Mouse (Mus musculus) lung, postnatal 0 days (tissue): Measurements from ENCODE around the gene Rasd1.

ENCODE experiments used
- CTCF ChIP-seq: IDR thresholded peaks from 2 replicates; pipeline ENCODE4 v1.5.1; 2016; ENCODE audit warnings: antibody characterized with exemption, mild to moderate bottlenecking
- EP300 ChIP-seq: IDR thresholded peaks from 2 replicates; pipeline ENCODE4 v1.6.1; 2016; ENCODE audit warnings: antibody characterized with exemption, mild to moderate bottlenecking, control low read depth

DNA sequence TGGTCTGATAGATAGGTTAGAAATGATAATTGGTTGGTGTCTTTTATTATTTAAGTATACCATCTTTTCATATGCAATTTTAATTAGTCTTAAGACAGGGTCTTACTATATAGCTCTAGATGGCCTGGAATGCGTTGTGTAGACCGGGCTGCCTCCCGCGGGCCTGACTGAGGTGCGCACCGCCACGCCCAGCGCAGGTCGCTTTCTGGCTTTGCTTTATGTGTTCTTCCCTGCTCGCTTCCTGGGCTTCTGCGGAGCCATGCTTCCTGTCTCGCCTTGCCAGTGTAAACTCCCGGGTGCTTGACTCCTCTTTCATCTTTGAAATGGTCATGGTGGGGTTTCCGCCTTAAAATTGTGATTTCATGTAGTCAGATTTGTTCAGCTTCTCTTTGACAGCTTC, 11.9 kb downstream of the Rasd1 start:
- TF ChIP-seq EP300 (0 out of 2 replicates have a peak, but pooled peaks have one; percentile 36), CTCF (no peak)
